Mouse (Mus musculus) limb, embryonic 10.5 days (tissue): ENCODE measurements around the gene Cep85l. TPM values are rescaled to one million over a fixed set of nuclear protein-coding genes. Genes with fewer than 3 reads are reported as not detected.

ENCODE experiments used
- DNase-seq: peaks from one replicate; pipeline ENCODE4 v3.0.0-alpha.2; 2017; ENCODE audit warnings: low spot score
- H3K27ac ChIP-seq: fragments of 300-500 bp; sonication (generic); 2 replicates; pipeline ENCODE4 v1.5.1; 2016; ENCODE audit warnings: mild to moderate bottlenecking
- H3K27me3 ChIP-seq: fragments of 300-500 bp; sonication (generic); 2 replicates; pipeline ENCODE4 v1.6.1; 2016; ENCODE audit warnings: low read depth, mild to moderate bottlenecking; ENCODE audit not compliant: poor library complexity, severe bottlenecking
- H3K36me3 ChIP-seq: fragments of 300-500 bp; sonication (generic); 2 replicates; pipeline ENCODE4 v1.6.1; 2016; ENCODE audit warnings: mild to moderate bottlenecking, moderate library complexity
- H3K4me1 ChIP-seq: fragments of 300-500 bp; sonication (generic); 2 replicates; pipeline ENCODE4 v1.6.1; 2016
- H3K4me3 ChIP-seq: fragments of 300-500 bp; sonication (generic); 2 replicates; pipeline ENCODE4 v1.5.1; 2016; ENCODE audit warnings: mild to moderate bottlenecking, moderate library complexity
- H3K9me3 ChIP-seq: fragments of 300-500 bp; sonication (generic); replicated peaks from 2 replicates; pipeline ENCODE4 v1.6.1; 2016; ENCODE audit warnings: mild to moderate bottlenecking
- WGBS: fragments of 180-500 bp; shearing (Covaris S2); methylation state at CpG from one replicate; pipeline ENCODE4 v1.1.7; 2016; 5-methylcytosine and 5-hydroxymethylcytosine counted together
- polyA plus RNA-seq: library from polyadenylated mRNA; unstranded; fragments of >200 nt; fragmentation: Nextera tagmentation; extraction: Ambion mirVana; gene quantifications from 2 replicates; pipeline ENCODE4 v1.2.1, GENCODE M21; 2016

Cep85l gene
- polyA plus RNA-seq, 1 experiment from 2014 or later, result 6.1 TPM

DNA sequence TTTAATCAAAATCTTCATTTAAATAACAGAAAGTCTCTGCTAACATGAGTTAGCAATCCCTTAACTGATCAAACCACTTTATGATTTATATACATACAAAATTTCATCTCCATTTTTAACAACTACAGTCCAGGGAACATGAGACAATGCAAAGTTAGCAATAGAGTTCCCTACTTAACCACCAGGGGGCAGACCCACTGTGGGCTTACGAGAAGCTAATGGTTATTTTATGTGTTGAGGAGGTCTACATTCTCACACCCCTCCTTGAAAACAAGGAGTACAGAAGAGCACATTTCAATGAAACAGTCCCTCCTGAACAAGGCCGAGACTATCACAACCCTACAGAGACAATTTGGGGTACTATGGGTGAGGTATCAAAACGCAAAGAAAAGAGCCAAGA is 33.2 kb downstream of the Cep85l start:
- no peak overlapping the region for H3K4me3 ChIP-seq
- H3K27me3 ChIP-seq, result no peaks in the 10 kb centered on the region
- H3K36me3 ChIP-seq, result peaks cover 7% of the 10 kb centered on the region
- DNase-seq, result peak; percentile 61
- no peaks in the 10 kb centered on the region for H3K9me3 ChIP-seq
- 50% methylated on average over 3 of the region's 3 CpGs for WGBS
- peaks cover 3% of the 10 kb centered on the region; the same call in 1 of the 2 replicates for H3K4me1 ChIP-seq
- no peak overlapping the region for H3K27ac ChIP-seq

- Histone ChIP-seq H3K4me3 (no peak overlapping the region), H3K4me1 (peaks cover 3% of the 10 kb centered on the region; the same call in 1 of the 2 replicates), H3K27ac (no peak overlapping the region), H3K27me3 (no peaks in the 10 kb centered on the region), H3K9me3 (no peaks in the 10 kb centered on the region), H3K36me3 (peaks cover 7% of the 10 kb centered on the region)
- WGBS, result 91% methylated on average over 4 of the region's 4 CpGs
- DNase-seq, result no peak
Measured at GRCm38 (mm10) chr10:53345508-53345907, 34.2 kb downstream of the Cep85l start.

GRCm38 (mm10) chr10:53343865-53344264 is 35.9 kb downstream of the Cep85l start:
- H3K36me3 ChIP-seq, result peaks cover 6% of the 10 kb centered on the region
- WGBS, result 85% methylated on average over 10 of the region's 10 CpGs

GRCm38 (mm10) chr10:53343384-53343783 is 36.4 kb downstream of the Cep85l start:
- WGBS, result 49% methylated on average over 6 of the region's 6 CpGs
- 0 out of 2 replicates have a peak, but pooled peaks cover under 1% of the 10 kb centered on the region for H3K36me3 ChIP-seq
- H3K9me3 ChIP-seq, result no peaks in the 10 kb centered on the region
- H3K27me3 ChIP-seq, result no peaks in the 10 kb centered on the region
- no peak overlapping the region for H3K27ac ChIP-seq
- H3K4me1 ChIP-seq, result peaks cover 3% of the 10 kb centered on the region; the same call in 1 of the 2 replicates
- H3K4me3 ChIP-seq, result no peak overlapping the region
- DNase-seq, result no peak

More at GRCm38 (mm10) chr10:53343865-53344264, 35.9 kb downstream of the Cep85l start:
- no peaks in the 10 kb centered on the region for H3K27me3 ChIP-seq
- DNase-seq, result no peak
- H3K27ac ChIP-seq, result no peak overlapping the region
- H3K4me1 ChIP-seq, result peaks cover 3% of the 10 kb centered on the region; the same call in 1 of the 2 replicates
- no peak overlapping the region for H3K4me3 ChIP-seq
- no peaks in the 10 kb centered on the region for H3K9me3 ChIP-seq

- DNase-seq, result no peak
- Histone ChIP-seq H3K4me3 (no peak overlapping the region), H3K4me1 (peaks cover 3% of the 10 kb centered on the region; the same call in 1 of the 2 replicates), H3K27me3 (no peaks in the 10 kb centered on the region), H3K27ac (no peak overlapping the region), H3K9me3 (no peaks in the 10 kb centered on the region), H3K36me3 (no peaks in the 10 kb centered on the region)
- 95% methylated on average over 9 of the region's 9 CpGs for WGBS
Measured at GRCm38 (mm10) chr10:53342166-53342728, 37.5 kb downstream of the Cep85l start.

GRCm38 (mm10) chr10:53341288-53341965 is 38.3 kb downstream of the Cep85l start:
- no peaks in the 10 kb centered on the region for H3K36me3 ChIP-seq
- no peak overlapping the region for H3K27ac ChIP-seq
- H3K9me3 ChIP-seq, result no peaks in the 10 kb centered on the region
- H3K27me3 ChIP-seq, result no peaks in the 10 kb centered on the region
- 80% methylated on average over 7 of the region's 7 CpGs for WGBS
- peaks cover 3% of the 10 kb centered on the region; the same call in 1 of the 2 replicates for H3K4me1 ChIP-seq
- H3K4me3 ChIP-seq, result no peak overlapping the region
- DNase-seq, result no peak

DNA sequence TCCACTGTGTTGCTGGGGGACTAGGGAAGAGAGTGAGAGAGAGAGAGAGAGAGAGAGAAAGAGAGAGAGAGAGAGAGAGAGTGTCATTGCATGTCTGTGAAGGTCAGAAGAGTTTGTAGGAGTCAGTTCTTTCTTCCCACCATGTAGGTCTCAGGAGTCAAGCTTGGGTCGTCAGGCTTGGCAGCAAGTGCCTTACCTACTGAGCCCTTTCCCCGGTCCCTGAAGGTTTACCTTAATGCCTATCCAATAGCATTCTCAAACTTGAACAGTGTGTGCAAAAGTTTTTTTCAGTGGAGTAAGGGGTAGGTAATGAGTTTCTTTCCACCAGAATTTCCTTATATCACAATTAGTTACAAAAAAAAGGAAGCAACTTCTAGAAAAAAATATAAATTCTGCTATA is 40.7 kb downstream of the Cep85l start:
- no peak for DNase-seq
- H3K36me3 ChIP-seq, result no peaks in the 10 kb centered on the region
- no peak overlapping the region for H3K27ac ChIP-seq
- 76% methylated on average over 2 of the region's 2 CpGs for WGBS
- no peaks in the 10 kb centered on the region for H3K27me3 ChIP-seq
- H3K4me1 ChIP-seq, result peaks cover 3% of the 10 kb centered on the region; the same call in 1 of the 2 replicates
- no peak overlapping the region for H3K4me3 ChIP-seq
- H3K9me3 ChIP-seq, result no peaks in the 10 kb centered on the region

DNA sequence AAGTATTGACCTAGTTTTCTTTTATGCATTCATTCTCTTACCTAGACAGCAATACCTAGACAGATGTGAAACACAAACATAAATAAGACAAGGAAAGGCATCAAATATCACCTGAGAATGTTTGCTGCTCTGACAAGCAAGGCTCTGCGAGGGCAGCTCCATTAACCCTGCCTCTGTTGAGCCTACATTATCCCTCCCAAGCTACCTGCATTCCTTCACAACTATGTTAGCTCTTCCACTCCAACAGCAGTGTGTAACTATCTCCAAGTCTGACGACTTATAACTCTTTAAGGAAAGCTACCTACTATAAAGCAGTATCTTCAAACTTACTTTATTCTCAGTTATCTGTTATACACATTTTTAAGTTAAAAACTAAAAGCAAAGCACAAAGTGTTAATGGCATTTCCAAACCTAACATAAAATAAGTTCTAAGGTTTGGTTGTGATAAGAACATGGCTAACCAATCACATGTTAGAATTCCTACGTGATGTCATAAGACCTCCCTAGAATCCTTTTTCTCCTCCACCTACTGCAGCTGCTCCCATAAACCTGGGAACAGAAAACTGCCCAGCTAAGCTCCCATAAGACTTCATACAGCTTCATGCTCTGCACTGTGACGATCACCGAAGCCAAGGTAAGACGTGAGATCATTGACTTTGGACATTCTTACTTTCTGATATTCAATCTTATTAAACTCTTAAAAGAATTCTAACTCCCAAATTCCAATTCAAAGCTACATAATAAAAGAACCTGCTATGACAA is 42.4 kb downstream of the Cep85l start, which contains the start of gene Pln:
Pln (plus strand) TSS at position 506 of the 762 bp plus-strand sequence.
- Histone ChIP-seq H3K4me1 (no peaks in the 10 kb centered on the region), H3K4me3 (no peak within 1 kb of the TSS), H3K27me3 (no peaks in the 10 kb centered on the region), H3K9me3 (no peaks in the 10 kb centered on the region), H3K27ac (no peak within 1 kb of the TSS), H3K36me3 (no peaks in the 10 kb centered on the region)
- DNase-seq, result no peak
- 84% methylated on average over 6 of the region's 6 CpGs for WGBS

GRCm38 (mm10) chr10:53335974-53336373 is 43.8 kb downstream of the Cep85l start:
- Histone ChIP-seq H3K9me3 (no peaks in the 10 kb centered on the region), H3K4me3 (no peak overlapping the region), H3K27me3 (no peaks in the 10 kb centered on the region), H3K27ac (no peak overlapping the region), H3K4me1 (no peaks in the 10 kb centered on the region), H3K36me3 (no peaks in the 10 kb centered on the region)
- DNase-seq, result no peak
- 95% methylated on average over 3 of the region's 3 CpGs for WGBS

DNA sequence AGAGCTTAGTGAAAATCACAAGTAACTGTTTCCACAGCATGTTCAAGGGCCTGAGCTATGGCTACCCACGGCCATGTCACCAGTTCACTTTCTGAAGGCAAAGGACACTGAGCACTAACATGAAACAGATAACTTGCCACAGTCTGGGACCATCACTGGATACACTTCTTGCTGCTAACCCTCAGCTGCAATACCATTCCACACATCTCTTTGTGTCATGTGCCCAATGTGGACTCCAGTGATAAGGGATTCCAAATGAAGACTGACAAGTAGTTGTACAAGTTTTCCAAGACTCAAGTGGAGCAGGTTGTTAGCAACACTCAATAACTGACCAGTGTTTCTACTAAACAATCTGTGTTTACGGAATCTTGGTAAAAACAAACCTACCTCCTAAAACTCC is 44.5 kb downstream of the Cep85l start:
- no peak for DNase-seq
- H3K27me3 ChIP-seq, result no peaks in the 10 kb centered on the region
- H3K4me3 ChIP-seq, result no peak overlapping the region
- H3K36me3 ChIP-seq, result no peaks in the 10 kb centered on the region
- 91% methylated on average over 2 of the region's 2 CpGs for WGBS
- H3K27ac ChIP-seq, result no peak overlapping the region
- no peaks in the 10 kb centered on the region for H3K4me1 ChIP-seq
- H3K9me3 ChIP-seq, result no peaks in the 10 kb centered on the region

GRCm38 (mm10) chr10:53332752-53333151 is 47.0 kb downstream of the Cep85l start:
- no peak for DNase-seq

DNA sequence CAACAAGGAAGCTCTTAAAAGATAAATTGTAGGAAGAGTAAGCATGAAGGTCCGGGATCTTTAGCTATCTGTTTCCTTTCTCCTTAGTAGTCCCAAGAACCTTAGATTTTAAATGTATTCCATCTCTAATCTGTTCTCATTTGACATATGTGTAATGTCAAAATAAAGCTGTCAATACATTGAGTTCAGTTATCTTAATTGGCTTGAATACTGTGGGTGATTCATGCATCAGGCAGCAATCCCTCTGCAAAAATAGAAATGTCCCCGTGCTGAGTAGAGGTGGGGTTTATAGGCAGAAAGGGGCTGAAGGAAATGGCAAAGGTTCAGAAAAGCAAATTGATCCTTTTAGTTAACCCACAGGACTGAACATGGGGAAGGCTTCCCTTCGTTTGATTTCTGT is 50.5 kb downstream of the Cep85l start:
- Histone ChIP-seq H3K4me1 (0 out of 2 replicates have a peak, but pooled peaks cover 4% of the 10 kb centered on the region), H3K36me3 (no peaks in the 10 kb centered on the region), H3K4me3 (no peak overlapping the region), H3K27me3 (no peaks in the 10 kb centered on the region), H3K27ac (no peak overlapping the region), H3K9me3 (no peaks in the 10 kb centered on the region)
- DNase-seq, result no peak
- WGBS, result 82% methylated on average over 3 of the region's 3 CpGs

More at GRCm38 (mm10) chr10:53332752-53333151, 47.0 kb downstream of the Cep85l start:
- H3K27me3 ChIP-seq, result no peaks in the 10 kb centered on the region
- WGBS, result 89% methylated on average over 2 of the region's 2 CpGs
- no peaks in the 10 kb centered on the region for H3K36me3 ChIP-seq
- H3K27ac ChIP-seq, result no peak overlapping the region
- H3K4me1 ChIP-seq, result no peaks in the 10 kb centered on the region
- H3K9me3 ChIP-seq, result no peaks in the 10 kb centered on the region
- no peak overlapping the region for H3K4me3 ChIP-seq

DNA sequence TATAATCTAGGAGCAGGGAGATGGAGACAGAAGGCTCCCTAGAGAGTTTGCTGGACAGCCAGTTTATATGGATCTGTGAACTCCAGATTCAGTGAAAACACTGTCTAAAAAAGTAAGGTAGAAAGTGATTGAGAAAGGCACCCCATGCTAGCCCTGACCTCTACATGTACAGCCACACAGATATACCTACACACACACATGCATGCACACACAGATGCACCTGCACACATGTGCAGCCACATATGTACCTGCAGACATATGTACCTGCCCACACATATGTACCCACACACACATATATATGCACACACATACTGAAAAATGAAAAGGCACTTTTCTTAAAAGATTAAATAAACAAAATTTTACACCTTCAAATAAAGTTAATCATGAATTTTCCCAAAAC is 53.4 kb downstream of the Cep85l start:
- DNase-seq, result no peak
- Histone ChIP-seq H3K27me3 (no peaks in the 10 kb centered on the region), H3K4me1 (0 out of 2 replicates have a peak, but pooled peaks cover 4% of the 10 kb centered on the region), H3K36me3 (no peaks in the 10 kb centered on the region), H3K4me3 (no peak overlapping the region), H3K9me3 (no peaks in the 10 kb centered on the region), H3K27ac (no peak overlapping the region)
